Mouse (Mus musculus) cerebellum, adult 18-20 months (tissue): Measurements from ENCODE around the gene Zfr.

Source experiments
- DNase-seq, 2 experiments: peaks; one replicate each; pipeline ENCODE4 v3.0.0; 2021

The Zfr gene

GRCm38 (mm10) chr15:12217849-12218248 lies 100.2 kb downstream of the Zfr start:
- no peak for DNase-seq

- DNase-seq = no peak
Measured at GRCm38 (mm10) chr15:12218583-12219382, 101.2 kb downstream of the Zfr start.

- DNase-seq = no peak
Measured at GRCm38 (mm10) chr15:12221131-12221530, 103.5 kb downstream of the Zfr start.

GRCm38 (mm10) chr15:12222564-12223302 lies 105.1 kb downstream of the Zfr start:
- DNase-seq = peak in 1 of 2 experiments; percentile 5

GRCm38 (mm10) chr15:12223393-12223792 lies 105.8 kb downstream of the Zfr start:
- peak in 1 of 2 experiments; percentile 7 for DNase-seq

- DNase-seq = peak in 1 of 2 experiments; percentile 3
Measured at GRCm38 (mm10) chr15:12224239-12224638, 106.6 kb downstream of the Zfr start.

- DNase-seq = peak in 1 of 2 experiments; percentile 16
Measured at GRCm38 (mm10) chr15:12225062-12225461, 107.4 kb downstream of the Zfr start.

- peak in 1 of 2 experiments; percentile 25 for DNase-seq
Measured at GRCm38 (mm10) chr15:12226908-12227307, 109.3 kb downstream of the Zfr start.

GRCm38 (mm10) chr15:12227355-12227754 lies 109.7 kb downstream of the Zfr start:
- no peak for DNase-seq

GRCm38 (mm10) chr15:12229603-12230242 lies 112.1 kb downstream of the Zfr start:
- DNase-seq = no peak

GRCm38 (mm10) chr15:12230243-12230935 lies 112.8 kb downstream of the Zfr start:
- no peak for DNase-seq

- peak in 1 of 2 experiments; percentile 8 for DNase-seq
Measured at GRCm38 (mm10) chr15:12231462-12231861, 113.8 kb downstream of the Zfr start.

GRCm38 (mm10) chr15:12232429-12232828 lies 114.8 kb downstream of the Zfr start:
- peak in 1 of 2 experiments; percentile 24 for DNase-seq

- peak in 1 of 2 experiments; percentile 12 for DNase-seq
Measured at GRCm38 (mm10) chr15:12233021-12233420, 115.4 kb downstream of the Zfr start.
